Mouse (Mus musculus): ENCODE data around the gene Scrt2.

DNA sequence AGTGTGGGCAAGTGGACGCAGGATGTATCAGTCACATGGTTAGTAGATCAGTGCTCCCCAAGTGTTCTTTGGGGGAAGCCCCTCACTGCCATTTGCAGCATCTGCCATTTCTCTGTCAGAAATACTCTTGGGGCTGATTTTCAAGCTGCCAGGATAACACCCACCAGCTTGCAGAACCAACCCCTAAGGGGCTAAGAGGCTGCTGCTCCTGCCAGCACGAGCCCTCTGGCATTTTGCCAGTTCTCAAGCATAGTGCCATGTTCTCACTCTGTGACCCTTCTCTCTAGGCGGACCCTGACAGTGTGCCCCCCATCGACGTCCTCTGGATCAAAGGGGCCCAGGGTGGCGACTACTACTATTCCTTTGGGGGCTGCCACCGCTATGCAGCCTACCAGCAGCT, 27.4 kb downstream of the Scrt2 start:
- no peak for TF ChIP-seq EP300 (IDR thresholded peaks at IDR 0.05; ENCODE audit: insufficient read depth, low read depth, low read length)
- no peak for TF ChIP-seq CTCF (IDR thresholded peaks at IDR 0.05)
